Mouse (Mus musculus) left cerebral cortex, adult 18-20 months (tissue): Measurements from ENCODE around the gene Klk7. TPM values are rescaled to one million over a fixed set of nuclear protein-coding genes. Genes with fewer than 3 reads are reported as not detected.

ENCODE experiments used
- total RNA-seq, 2 experiments: library from RNA; stranded (reverse); gene quantifications; 2 replicates each; pipeline ENCODE4 v1.2.3; 2021

Klk7 gene
- total RNA-seq, 2 experiments from 2014 or later = not detected

Other genes starting within 250 kb of the Klk7 start
- 1 to 10 TPM; 5.2 to 6.0 TPM for gene Zfp658, start 249.0 kb upstream of the Klk7 start, total RNA-seq
- gene Zfp719, start 231.7 kb upstream of the Klk7 start, total RNA-seq = 10 to 100 TPM; 16.3 to 20.9 TPM
- gene Zfp819, start 204.1 kb upstream of the Klk7 start, total RNA-seq = under 1 TPM in 1 of 2 experiments, not detected in 1; 0.26 TPM
- not detected for gene Ceacam18, start 176.6 kb upstream of the Klk7 start, total RNA-seq
- gene Siglece, start 151.1 kb upstream of the Klk7 start, total RNA-seq = under 1 TPM; 0.82 to 0.91 TPM
- 1 to 10 TPM; 9.0 to 9.5 TPM for gene Ctu1, start 139.3 kb upstream of the Klk7 start, total RNA-seq
- gene Klk14, start 120.9 kb upstream of the Klk7 start, total RNA-seq = not detected
- not detected for gene Klk13, start 98.7 kb upstream of the Klk7 start, total RNA-seq
- gene Klk12, start 42.4 kb upstream of the Klk7 start, total RNA-seq = not detected
- not detected for gene Klk11, start 36.7 kb upstream of the Klk7 start, total RNA-seq
- gene Klk10, start 30.3 kb upstream of the Klk7 start, total RNA-seq = not detected
- gene Klk9, start 19.4 kb upstream of the Klk7 start, total RNA-seq = not detected
- gene Klk8, start 13.7 kb upstream of the Klk7 start, total RNA-seq = 1 to 10 TPM; 3.2 to 3.7 TPM
- 1 to 10 TPM; 1.6 to 1.9 TPM for gene Klk6, start 13.2 kb downstream of the Klk7 start, total RNA-seq
- gene Klk5, start 30.7 kb downstream of the Klk7 start, total RNA-seq = not detected
- gene Klk4, start 69.9 kb downstream of the Klk7 start, total RNA-seq = not detected
- not detected for gene Klk15, start 122.4 kb downstream of the Klk7 start, total RNA-seq
- not detected for gene Klk1b8, start 139.4 kb downstream of the Klk7 start, total RNA-seq
- gene Klk1b1, start 155.5 kb downstream of the Klk7 start, total RNA-seq = not detected
- gene Klk1b9, start 164.8 kb downstream of the Klk7 start, total RNA-seq = not detected
- gene Klk1b11, start 184.6 kb downstream of the Klk7 start, total RNA-seq = not detected
- not detected for gene Klk1b26, start 200.9 kb downstream of the Klk7 start, total RNA-seq
- gene Klk1b27, start 241.0 kb downstream of the Klk7 start, total RNA-seq = not detected